Mouse (Mus musculus) kidney, postnatal 10 days (tissue): Measurements from ENCODE around the gene Mdm4.

Source experiments
- DNase-seq: peaks from one replicate; pipeline ENCODE4 v3.0.0; 2021; ENCODE audit warnings: mixed read lengths

Mdm4 gene

DNA sequence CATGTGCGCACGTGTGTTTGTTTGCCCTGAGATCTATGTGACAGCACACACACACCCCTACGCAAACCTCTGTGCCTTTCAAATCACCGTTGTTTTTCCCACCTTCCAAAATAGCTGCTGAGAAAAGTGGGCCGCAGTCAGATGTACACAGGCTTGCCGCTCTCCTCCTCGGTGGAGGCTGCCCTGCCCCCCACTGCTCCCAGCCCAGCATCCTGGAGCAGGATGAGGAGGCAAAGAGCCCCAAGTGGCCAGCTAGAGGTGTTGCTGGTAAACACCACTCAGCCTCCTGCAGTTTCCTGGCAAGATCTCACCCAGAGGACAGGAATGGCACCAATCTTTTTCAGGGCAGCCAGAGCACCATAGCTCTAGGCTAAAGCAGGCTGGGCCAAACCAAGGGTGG is 95.5 kb downstream of the Mdm4 start:
- peak; percentile 57 for DNase-seq

- no peak for DNase-seq
Measured at GRCm38 (mm10) chr1:132932421-132932820, 97.9 kb downstream of the Mdm4 start.

GRCm38 (mm10) chr1:132930291-132930690 is 100.1 kb downstream of the Mdm4 start:
- no peak for DNase-seq

DNA sequence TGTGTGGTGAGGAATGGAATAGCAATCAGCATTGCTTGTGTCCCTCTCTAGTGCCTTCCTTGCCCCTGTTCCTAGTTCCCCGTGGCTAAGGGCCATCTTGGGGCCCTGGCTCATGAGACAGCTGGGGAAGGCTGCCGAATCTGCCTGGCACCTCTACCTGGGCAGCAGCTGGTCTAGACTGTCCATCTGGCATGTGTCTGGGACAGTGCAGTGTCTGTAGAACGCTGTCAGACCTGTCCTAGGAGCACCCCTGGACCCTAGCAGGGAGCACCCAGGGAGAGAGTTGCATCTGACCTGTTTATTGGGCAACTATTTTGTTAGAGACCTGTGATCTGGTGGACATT is 101.5 kb downstream of the Mdm4 start:
- DNase-seq, result no peak

- no peak for DNase-seq
Measured at GRCm38 (mm10) chr1:132928032-132928906, 102.1 kb downstream of the Mdm4 start.

GRCm38 (mm10) chr1:132925270-132925669 is 105.1 kb downstream of the Mdm4 start:
- no peak for DNase-seq

DNA sequence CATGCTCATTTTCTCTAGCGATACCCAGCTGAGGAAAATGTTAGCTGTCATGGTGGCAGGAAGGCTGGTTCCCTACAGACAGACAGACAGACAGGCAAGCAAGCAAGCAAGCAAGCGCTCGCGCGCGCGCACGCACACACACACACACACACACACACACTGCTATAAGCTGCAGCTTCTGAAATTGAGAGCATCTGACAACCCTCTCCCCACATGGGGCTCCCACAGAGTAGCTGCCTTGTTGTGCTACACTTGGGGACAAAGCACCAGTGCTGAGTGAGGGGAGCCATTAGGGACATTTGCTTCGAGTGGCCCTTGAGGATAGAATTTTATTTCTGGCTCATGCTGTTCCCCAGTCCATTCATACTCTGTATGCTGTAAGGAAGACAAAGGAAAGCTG is 108.1 kb downstream of the Mdm4 start:
- no peak for DNase-seq

DNA sequence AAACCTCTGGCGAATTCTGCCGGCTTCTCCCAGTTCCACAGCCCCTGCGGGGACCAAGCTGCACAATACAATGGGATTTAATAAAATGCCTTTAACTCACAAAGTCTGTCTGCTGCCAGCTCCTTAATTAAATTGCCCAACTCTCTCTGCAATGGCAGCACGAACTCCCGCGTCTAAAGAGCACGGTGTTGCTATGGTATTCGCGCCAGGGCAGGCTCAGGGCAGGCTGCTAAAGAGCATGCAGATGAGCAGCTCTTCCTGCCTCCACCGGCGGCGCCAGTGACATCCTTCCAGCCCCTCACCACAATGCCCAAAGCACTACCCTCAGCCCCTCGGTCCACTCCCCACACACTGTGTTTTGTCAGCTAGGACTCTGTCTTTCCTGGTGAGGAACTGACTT is 109.3 kb downstream of the Mdm4 start:
- peak; percentile 15 for DNase-seq

- no peak for DNase-seq
Measured at GRCm38 (mm10) chr1:132919258-132919657, 111.1 kb downstream of the Mdm4 start.

DNA sequence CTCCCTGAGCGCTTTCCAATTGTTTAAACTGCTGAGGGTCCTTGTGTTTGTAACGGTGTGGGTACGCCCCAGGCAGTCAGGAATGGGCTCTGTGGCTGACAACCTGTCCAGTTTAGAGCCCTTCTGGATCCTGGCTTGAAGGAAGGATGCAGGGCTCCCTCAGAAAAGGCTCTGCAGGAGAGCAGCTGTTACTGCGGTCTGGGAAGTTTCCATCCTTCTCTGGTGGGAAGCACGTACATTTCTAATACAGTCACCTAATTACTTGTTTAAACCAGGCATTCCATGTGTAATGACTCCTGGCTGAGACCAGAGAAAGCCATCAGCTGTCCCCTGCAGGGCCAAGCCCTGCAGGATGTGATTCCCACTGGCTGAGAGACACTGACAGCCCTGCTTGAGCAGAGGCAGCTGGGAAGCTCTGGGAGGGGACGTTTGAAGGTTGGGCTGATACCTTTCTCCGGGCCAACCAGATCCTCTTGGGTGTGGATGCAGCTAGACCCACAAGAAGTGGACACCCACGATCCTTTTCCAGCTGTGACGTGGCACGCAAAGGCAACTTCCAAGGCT is 112.2 kb downstream of the Mdm4 start:
- no peak for DNase-seq

DNA sequence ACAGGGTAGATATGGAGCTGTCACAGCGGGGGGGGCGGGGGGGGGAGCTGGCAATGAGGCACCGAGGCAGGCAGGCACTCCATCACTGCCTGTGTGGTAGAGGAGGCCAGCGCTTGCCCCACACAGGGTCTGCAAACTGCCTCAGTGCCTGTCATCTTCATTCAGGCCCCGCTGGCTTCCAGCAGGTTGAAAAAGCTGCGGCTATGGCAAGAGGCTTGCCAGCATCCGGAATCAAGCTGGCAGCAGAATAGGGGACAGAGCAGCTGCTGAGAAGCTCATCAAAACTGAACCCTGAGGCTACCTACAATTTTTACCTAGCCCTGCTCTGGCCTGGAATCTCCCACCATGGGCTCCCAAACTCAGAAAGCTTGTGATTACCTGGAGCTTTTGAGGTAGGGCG is 112.8 kb downstream of the Mdm4 start:
- DNase-seq, result no peak

DNA sequence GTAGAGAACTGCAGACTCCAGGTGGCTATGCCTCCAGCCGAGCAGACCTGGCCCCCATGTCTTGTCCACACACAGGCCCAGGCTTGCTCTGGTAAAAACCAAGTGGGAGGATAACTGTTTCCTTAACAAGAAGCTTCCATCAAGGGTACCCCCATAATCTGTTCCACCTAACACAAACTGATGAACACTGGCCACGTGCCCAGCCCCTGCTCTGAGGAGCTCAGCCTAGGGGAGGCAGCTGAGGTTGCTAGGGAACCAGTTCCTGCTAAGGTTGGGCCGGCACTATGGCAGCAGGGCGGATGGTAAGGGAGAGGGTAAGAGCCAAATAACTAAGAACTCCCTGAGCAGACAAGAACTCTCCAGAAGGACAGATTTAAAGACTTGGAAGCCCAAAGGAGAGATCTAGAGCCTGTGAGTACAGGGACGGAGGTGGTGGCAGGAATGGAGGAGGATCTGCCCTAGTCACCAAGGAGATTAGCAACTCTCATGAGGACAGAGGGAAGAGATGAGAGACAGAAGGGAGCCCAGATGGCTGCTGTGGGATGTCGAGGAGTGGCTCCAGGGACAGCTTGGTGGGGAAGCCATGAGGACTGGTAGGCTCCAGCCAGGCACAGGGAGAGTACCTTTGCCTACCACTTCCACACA is 114.4 kb downstream of the Mdm4 start:
- DNase-seq, result no peak

DNA sequence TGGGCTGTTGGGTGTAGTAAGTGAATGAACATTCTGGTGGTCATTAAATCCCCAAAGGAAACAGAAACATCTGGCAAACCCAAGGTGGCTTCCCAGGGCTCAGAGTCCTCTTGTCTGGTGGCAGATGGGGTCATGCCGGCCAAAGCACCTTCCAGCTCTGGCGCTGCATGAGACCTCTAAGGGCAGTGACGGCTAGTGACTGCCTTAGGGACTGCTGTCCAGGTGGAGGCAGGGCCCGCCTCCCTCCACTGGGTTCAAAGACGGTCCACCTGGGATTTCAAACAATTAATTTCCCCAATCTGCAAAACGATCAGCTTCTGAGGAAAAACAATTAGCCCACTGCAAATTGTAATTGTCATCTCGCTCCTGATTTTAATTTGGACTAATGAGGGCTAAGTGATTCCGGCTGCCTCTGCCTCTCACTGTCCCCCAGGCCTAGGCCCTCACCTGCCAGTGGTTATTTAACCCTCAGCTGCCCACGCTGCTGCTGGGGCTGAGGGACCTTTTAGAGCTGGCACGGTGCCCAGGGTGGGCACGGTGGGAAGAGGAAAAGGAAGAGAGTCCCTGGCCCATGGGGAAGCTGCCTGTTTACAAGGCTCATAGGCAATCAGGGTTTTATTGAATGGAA is 119.8 kb downstream of the Mdm4 start:
- DNase-seq, result no peak

DNA sequence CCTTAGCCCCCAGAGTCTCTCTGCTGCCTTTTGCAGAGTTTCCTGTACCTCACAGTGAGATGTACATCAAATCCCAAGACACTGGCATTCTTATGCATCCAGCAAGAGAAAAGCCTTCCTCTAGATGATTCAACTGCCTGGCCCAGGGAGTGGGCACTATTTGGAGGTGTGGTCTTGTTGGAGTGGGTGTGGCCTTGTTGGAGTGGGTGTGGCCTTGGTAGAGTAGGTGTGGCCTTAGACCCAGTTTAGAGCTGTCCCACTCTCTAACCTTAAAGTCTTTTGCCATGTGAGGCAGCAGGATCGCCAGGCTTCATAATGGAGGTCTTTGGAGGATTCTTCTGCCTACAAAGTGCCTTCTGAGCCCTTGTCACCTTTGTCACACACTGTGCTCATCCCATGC is 120.4 kb downstream of the Mdm4 start:
- DNase-seq, result no peak
